Mouse (Mus musculus) ES-Bruce4 (cell line): ENCODE data around the gene Slc38a9.

Experiments used
- CTCF ChIP-seq: IDR thresholded peaks from one replicate; pipeline ENCODE4 v1.8.1; 2011; ENCODE audit warnings: low read depth, low read length
- EP300 ChIP-seq: IDR thresholded peaks from 2 replicates; pipeline ENCODE4 v1.6.1; 2011; ENCODE audit warnings: low read depth, low read length; ENCODE audit not compliant: insufficient read depth
- POLR2A ChIP-seq: IDR thresholded peaks from one replicate; pipeline ENCODE4 v1.8.1; 2011; ENCODE audit warnings: low read length; ENCODE audit not compliant: insufficient read depth

DNA sequence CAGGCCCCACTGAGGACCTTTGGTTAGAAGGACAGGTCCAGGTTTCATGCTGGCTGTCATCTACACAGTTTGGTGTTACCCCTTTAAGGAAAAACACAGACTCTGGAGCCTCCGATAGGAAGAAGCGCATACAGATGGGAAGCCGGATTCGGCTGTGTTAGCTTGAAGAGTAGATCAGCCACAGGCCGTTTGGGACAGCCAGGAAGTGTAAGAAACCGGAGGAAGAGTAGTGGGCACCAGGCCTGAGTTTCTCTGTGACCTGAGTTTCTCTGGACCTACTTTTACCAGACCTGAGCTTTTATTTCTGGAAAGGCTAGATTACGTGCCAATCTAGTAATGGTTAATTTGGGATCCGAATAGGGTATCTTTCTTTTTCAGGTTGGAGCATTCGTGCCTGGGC, 76.6 kb downstream of the Slc38a9 start:
- TF ChIP-seq CTCF (no peak), POLR2A (no peak), EP300 (no peak)
